Mouse (Mus musculus) hindlimb bud, embryonic 11.5 days (tissue): Measurements from ENCODE around the gene 2410002F23Rik.
"Not testable (repeated sequence)": the region's sequence is repeated elsewhere in the genome, so short reads cannot be mapped to it uniquely, and the experiment has no call there.

Source experiments
- DNase-seq: peaks from one replicate; pipeline ENCODE4 v3.0.0-alpha.2; 2012; ENCODE audit warnings: low read depth, low spot score; ENCODE audit errors: extremely low spot score

Gene 2410002F23Rik

DNA sequence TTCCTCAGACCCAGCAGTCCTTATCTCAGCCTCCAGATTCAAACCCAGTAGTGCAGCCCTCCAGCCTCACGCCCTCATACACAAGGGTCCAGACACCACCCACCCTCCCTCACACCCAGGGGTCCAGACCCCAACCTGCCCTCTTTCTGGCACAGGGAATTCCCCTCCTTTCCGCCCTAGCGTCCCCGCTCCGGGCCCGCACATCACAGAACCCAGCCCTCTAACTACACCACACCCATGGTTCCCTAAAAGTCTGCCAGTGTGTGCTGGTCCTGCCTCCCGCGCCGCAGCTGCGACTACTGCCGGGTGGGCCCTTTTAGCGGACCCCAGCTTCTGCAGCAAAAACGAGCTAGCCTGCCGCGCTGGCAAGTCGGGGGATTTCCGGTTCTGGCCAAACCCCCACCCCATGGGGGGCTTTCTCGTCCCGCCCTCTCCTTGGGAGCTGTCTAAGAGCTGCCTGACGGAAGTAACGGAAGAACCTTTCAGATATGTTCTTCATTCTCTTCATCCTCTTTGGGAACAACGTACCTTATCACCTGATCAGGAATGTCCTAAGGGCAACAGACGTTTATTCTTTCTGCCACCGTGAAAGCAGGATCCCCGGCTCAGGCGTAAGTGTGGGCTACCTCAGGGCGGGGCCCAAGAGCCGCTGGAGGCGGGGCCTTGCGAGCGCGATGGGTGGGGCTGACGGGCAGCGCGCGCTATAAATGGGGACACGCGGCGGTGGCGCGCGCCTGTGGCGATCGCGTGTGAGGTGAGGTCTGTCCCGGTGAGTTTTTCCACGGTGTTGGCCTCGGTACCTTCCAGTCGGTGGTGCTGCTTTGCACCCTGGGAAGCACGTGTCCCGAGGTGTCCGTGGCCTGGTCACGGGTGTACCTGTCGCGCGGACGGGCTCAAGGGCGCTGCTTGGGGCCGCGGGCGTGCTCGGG, at the start of gene 2410002F23Rik, which contains the start of gene 1700028J19Rik:
TSS of gene 2410002F23Rik (plus strand) at position 668 of the 929 bp plus-strand sequence.
TSS of gene 1700028J19Rik (minus strand) at position 641 of the 929 bp plus-strand sequence.
- peak; percentile 97 for DNase-seq

GRCm38 (mm10) chr7:44197891-44198290, 48.6 kb upstream of the 2410002F23Rik start, which contains the start of gene Klk1b3:
Gene Klk1b3, plus strand, starts transcription at chr7:44198191.
- no peak for DNase-seq

- not testable (repeated sequence) for DNase-seq
These were observed 39.4 kb upstream of the 2410002F23Rik start, which contains the start of gene Klk1b4 for GRCm38 (mm10) chr7:44207135-44207534. Gene Klk1b4, plus strand, starts transcription at chr7:44207435.

DNA sequence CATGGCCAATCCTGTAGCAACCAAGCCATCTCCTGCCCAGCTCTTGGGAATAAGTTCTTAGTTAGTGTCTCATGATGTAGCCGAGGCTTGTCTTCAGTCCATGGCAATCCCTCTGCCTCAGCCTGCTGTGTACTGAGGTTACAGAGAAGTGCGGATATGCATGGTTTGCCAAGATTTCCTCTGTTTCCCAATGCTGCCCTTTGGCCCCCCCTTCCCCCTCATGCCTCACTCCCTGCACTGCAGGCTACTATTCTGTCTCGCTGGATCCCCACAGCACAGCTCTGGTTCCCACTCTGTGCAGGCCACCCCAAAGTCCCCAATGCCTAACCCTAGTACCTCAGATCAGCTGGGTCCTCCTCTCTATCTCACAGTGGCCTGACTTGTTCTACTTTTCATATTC, 38.2 kb upstream of the 2410002F23Rik start:
- no peak for DNase-seq

DNA sequence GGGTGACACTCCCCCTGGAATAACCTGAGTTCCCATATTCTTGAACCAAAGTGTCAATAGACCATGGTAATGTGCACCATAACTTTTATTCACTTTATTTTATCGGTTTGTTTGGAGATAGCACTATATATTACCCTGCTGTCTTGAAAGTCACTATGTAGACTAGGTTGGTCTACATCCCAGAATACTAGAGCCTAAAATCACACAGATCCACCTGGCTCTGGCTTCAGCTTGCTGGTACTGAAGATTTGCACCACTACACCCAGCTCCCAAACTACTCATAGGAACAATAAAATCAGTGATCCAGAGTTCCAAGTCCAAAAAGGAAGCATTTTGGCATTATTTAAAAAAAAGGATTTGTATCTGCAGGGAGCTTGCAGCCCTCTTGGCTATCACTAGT, 30.9 kb upstream of the 2410002F23Rik start, which contains the start of gene Klk1b5:
TSS of gene Klk1b5 (plus strand) at position 301 of the 400 bp plus-strand sequence.
- no peak for DNase-seq

- DNase-seq = not testable (repeated sequence)
These were observed 24.9 kb upstream of the 2410002F23Rik start for GRCm38 (mm10) chr7:44221601-44222000.

GRCm38 (mm10) chr7:44222335-44222734, 24.2 kb upstream of the 2410002F23Rik start:
- not testable (repeated sequence) for DNase-seq

- no peak for DNase-seq
These were observed 21.4 kb upstream of the 2410002F23Rik start, which contains the start of gene Klk1 for GRCm38 (mm10) chr7:44225076-44225475. Gene Klk1, plus strand, starts transcription at chr7:44225360.

- DNase-seq = no peak
These were observed 10.6 kb upstream of the 2410002F23Rik start, which contains the start of gene Gm36864 for GRCm38 (mm10) chr7:44235909-44236308. Gene Gm36864, plus strand, starts transcription at chr7:44236177.

DNA sequence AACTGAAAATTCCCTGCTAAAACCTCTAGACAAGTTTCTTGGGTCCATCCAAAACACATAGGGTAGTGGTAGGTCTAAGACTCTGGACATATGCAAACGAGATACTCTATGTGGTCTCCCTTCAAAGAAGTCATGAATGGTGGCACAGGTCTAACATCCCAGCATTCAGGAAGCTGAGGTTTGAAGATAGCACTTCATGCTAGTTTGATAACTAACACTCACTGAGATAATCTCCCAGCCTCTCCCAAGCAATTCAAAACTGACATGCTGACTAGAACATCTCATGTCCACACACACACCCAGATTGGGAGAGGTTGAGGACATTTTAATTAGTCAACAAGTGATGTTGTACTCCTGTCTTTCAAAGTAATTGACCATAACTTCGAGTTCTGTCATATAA, 6.6 kb upstream of the 2410002F23Rik start:
- DNase-seq = no peak

DNA sequence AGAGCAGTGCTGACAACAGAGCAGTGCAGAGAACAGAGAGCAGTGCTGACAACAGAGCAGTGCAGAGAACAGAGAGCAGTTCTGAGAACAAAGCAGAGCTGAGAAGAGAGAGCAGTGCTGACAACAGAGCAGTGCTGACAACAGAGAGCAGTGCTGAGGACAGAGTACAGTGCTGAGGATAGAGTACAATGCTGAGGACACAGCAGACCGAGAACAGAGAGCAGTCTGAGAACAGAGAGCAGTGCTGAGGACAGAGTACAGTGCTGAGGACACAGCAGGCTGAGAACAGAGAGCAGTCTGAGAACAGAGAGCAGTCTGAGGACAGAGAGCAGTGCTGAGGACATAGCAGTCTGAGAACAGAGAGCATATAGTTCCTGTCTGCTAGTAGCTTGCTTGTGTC, 5.8 kb upstream of the 2410002F23Rik start:
- DNase-seq = no peak

GRCm38 (mm10) chr7:44241163-44241562, 5.4 kb upstream of the 2410002F23Rik start:
- DNase-seq = no peak

DNA sequence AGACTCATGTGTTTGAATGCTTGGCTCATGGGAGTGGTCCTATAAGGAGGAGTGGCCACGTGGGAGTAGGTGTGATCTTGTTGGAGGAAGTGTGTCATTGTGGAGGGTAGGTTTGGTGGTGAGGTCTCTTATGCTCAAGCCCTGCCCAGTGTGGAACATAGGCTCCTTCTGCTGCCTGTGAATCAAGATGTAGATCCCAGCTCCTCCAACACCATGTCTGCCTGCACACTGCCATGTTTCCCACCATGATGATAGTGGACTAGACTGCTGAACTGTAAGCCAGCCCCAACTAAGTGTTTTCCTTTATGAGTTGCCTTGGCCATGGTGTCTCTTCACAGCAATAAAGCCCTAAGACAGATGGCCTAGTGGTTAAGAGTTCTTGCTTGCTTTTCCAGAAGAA, 2.4 kb upstream of the 2410002F23Rik start:
- DNase-seq = no peak

GRCm38 (mm10) chr7:44246984-44247470, 505 bp downstream of the 2410002F23Rik start:
- DNase-seq = no peak

- DNase-seq = no peak
These were observed 1.4 kb downstream of the 2410002F23Rik start for GRCm38 (mm10) chr7:44247971-44248370.

- no peak for DNase-seq
These were observed 2.7 kb downstream of the 2410002F23Rik start for GRCm38 (mm10) chr7:44249248-44249647.

DNA sequence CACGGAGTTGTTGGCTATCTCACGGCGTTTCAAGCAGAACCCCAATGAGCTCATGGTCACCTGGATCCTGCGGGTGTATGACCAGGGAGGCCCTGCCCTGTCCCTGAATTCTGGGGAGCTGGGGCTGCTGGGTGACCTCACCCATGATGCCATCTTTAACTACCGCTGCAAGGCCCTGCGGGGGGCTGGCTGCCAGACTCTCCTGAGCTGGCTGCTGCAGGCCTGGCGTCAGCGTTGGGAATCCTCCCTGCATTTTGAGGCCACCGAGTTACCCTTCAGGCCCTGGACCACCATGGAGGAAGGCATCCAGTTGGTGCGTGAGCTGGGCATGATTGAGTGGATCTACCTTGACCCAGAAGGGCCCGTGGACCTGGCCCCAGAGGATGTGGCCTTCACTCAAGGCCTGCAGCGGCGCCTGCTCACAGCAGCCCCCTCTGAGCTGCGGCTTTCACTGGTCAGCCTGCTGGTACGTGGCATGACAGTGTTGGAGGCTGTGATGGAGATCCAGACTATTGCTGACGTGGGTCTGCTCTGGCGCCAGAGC, 4.3 kb downstream of the 2410002F23Rik start:
- not testable (repeated sequence) for DNase-seq

DNA sequence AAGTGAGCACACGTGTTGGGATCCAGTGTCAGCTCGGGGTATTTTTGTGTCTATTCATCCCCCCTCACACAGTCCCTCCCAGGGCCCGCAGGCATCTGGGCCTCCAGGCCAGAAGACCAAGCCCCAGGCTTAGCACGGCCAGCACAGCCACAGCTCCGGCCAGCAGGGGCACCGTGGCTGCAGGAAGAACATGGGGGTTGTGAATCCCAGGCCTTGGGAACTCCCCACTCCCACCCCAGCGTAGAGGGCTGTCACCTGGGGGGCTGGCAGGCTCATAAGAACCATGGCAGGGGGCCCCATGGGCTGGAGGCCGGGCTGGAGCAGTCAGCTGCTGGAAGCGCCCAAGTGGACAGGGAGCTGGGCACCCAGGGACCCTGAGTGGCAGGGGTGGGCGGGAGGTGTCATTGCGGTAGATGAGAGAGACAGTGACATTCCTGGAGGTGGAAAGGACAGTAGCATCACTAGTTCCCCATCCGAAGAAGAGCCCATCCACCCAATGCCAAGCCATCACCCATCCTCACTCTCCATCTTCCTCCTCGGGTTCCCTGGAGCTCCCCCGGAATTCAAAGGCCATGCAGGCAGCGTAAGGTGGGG, 6.6 kb downstream of the 2410002F23Rik start:
- no peak for DNase-seq

DNA sequence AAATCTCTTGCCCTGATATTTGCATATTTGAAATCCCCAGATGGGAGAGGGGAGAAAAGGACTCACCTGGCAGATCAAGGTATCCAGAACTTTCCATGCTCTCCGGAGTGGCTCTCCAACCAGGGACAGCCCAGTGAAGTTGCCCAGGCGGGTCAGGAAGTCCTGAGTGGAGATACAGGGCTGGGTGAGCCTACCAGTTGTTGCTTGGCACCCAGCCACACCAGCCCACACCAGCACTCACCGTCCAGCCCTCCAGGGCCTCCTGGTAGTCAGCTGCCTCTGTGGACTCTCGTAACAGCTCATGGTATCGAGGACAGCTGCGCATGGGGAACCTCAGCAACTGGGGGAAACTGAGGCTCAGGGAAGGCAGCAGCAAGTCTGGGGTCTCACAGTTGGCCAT, 8.4 kb downstream of the 2410002F23Rik start:
- no peak for DNase-seq

- no peak for DNase-seq
These were observed 10.8 kb downstream of the 2410002F23Rik start, which contains the start of gene Acp4 for GRCm38 (mm10) chr7:44257278-44257677. Gene Acp4, minus strand, starts transcription at chr7:44257378.

DNA sequence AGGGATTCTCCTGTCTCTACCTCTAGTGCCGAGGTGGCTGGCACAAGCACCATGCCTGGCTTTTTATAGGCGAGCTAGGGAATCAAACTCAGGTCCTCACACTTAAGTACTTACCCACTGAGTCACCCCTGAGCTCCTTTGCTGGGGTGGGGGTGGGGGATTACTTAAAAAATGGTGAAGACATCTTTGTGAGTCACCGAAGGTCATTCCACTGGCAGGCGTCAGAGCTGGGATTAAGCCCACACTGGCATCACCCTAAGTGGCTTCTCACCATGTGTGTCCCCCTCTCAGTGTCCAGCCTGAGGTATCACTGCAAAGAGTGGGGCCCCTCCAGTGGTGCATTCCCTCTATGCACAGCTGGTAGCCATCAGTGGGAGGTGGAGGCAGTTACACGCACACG, 13.9 kb downstream of the 2410002F23Rik start:
- DNase-seq = no peak
